Mouse (Mus musculus) Patski (cell line): ENCODE results near the gene Clcn7. TPM values are rescaled to one million over a fixed set of nuclear protein-coding genes. Genes with fewer than 3 reads are reported as not detected.

Experiments used
- ATAC-seq: fragments of 100-300 bp; one replicate; pipeline ENCODE4 v1.8.0; 2021
- CTCF ChIA-PET: fragments of 350-600 bp; sonication (Branson Sonifier 250); formaldehyde crosslinking; loops from one replicate; lab custom pipeline; 2022; ENCODE audit warnings: inconsistent platforms; lab: Charles Lee
- POLR2A ChIA-PET: fragments of 350-600 bp; sonication (Branson Sonifier 250); formaldehyde crosslinking; loops from one replicate; lab custom pipeline; 2022; ENCODE audit warnings: antibody characterized with exemption, inconsistent platforms; lab: Charles Lee
- DNase-seq: peaks from one replicate; pipeline ENCODE4 v3.0.0-alpha.2; 2011; ENCODE audit warnings: low read depth, low spot score
- H3K27me3 ChIP-seq: fragments of 371-371 bp; one replicate; pipeline ENCODE4 v1.5.1; 2021
- CTCF ChIP-seq: fragments of 100-300 bp; IDR thresholded peaks from one replicate; pipeline ENCODE4 v1.5.1; 2021
- in situ Hi-C: fragments of 300-500 bp; cut with MboI; formaldehyde crosslinking; loops from 3 replicates; pipeline ENCODE4 v1.11.1; 2018; ENCODE audit warnings: low pct_unique_long_range_greater_than_20kb, mixed read lengths
- polyA plus RNA-seq: library from polyadenylated mRNA; unstranded; gene quantifications from one replicate; pipeline ENCODE4 v1.2.3, GENCODE M21; 2021

Clcn7 gene
- polyA plus RNA-seq, 1 experiment from 2014 or later, result 47.5 TPM

DNA sequence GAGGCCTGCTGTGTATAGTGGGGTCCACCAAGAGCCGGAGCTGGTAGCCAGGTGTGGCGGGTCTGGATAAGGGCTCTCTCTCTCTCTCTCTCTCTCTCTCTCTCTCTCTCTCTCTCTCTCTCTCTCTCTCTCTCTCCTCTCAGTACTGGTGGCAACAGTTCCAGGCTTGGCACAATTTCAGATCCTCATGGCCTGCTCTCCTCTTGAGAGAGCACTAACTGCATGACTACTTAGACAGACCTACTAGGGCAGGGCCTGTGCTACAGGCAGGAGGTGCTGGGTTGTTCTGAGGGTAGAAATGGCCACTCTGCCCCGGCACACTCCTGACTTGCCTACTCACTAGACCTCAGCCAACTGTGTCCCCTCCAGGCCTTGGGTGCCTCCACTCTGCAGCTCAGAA, 39.4 kb downstream of the Clcn7 start:
- TF ChIP-seq CTCF, result no peak
- CTCF ChIA-PET, result no interaction called here

DNA sequence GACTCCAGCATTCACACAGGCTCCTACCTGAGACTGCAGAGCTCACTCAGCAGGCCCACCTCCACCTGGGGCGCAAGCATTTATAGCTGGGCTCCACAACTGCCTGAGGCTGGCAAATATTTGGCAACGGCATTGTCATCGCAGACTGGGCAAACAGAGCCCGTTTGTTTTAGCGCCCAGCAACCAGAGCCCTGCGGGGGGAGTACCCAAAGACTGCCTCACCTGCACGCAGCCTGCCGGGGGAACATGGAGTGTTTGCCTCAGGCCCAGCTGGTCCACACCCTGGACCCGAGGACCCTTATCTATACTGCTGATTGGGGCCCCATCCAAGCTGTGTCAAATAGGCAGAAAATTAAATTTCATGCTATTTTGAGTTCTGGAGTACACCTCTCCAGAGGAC, 42.2 kb downstream of the Clcn7 start, which contains the start of gene Gm38655:
Gene Gm38655 (minus strand): TSS at position 61 of the 400 bp plus-strand sequence.
- H3K27me3 ChIP-seq, result peaks cover 10% of the 10 kb centered on the region
- CTCF ChIA-PET, result no interaction called here
- TF ChIP-seq CTCF, result no peak
- in situ Hi-C loops, result no loop called here
- DNase-seq (no peak), ATAC-seq (no peak)
- POLR2A ChIA-PET, result interaction anchor here (1.3 kb wide), 1 partner anchor 22 kb away, joined by 5 read pairs; no protein-coding TSS in a partner anchor

More for the DNA sequence above, 39.4 kb downstream of the Clcn7 start:
- in situ Hi-C loops, result no loop called here
- H3K27me3 ChIP-seq, result peaks cover 7% of the 10 kb centered on the region
- ATAC-seq (no peak), DNase-seq (no peak)
- POLR2A ChIA-PET, result interaction anchor here (0.6 to 1.2 kb wide), 2 partner anchors 12 to 529 kb away, joined by 3 read pairs; partner anchors contain the start of gene BC003965

DNA sequence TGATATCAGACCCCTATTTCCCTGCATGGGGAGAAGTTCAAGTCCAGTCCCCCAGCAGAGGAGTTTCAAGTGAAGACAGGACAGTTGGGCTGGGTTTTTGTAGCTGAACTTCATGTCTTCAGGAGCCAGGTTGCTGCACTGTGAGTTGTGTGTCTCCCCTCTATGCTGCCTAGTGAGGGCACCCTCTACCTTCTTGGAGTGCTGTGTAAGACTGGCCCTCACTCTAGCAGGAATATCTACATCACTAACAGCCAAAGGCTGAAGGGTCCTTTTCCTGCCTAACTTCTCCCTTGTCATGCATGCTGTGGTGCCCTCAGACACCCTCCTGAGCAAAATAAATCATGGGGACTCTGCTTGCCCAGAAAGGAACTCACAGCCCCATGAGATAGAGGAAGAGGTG, 50.0 kb downstream of the Clcn7 start:
- no peak for ATAC-seq
- no peak for DNase-seq
- POLR2A ChIA-PET, result interaction anchor here (0.6 to 1.2 kb wide), 2 partner anchors 16 to 80 kb away, joined by 3 read pairs; no protein-coding TSS in a partner anchor
- CTCF ChIA-PET, result no interaction called here
- in situ Hi-C loops, result no loop called here
- TF ChIP-seq CTCF, result no peak
- H3K27me3 ChIP-seq, result peaks cover 6% of the 10 kb centered on the region

DNA sequence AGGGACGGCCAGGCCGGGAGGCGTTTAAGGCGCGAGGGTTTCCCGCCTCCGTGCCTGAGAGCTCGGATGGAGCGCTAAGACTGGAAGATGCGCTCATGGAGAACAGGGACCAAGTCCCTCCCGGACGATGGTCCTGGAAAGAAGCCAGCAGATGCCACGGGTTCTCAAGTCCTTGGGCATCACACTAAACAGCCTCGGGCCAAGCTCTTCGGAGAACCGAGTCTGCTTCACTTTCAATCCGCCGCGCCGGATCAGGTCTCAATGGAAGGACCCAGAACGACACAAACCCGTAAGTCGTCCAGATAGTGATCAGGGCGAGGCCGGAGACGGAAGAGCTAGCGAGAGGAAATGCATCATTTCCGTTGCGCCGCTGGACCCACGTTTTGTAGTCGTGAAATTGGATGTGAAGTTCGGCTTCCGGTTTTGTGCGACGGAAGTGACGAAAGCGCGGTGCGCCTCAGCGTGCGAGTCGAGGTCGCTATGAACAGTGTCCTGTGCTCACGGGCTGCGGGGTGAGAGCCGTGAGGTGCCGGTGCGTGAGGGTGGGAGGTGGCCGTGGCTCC, 51.0 kb downstream of the Clcn7 start, which contains the start of gene BC003965:
Gene BC003965 (plus strand): TSS at position 426 of the 563 bp plus-strand sequence.
- POLR2A ChIA-PET, result interaction anchor here (0.6 to 1.6 kb wide), 5 partner anchors 12 to 89 kb away, joined by 3 to 4 read pairs (median 4); no protein-coding TSS in a partner anchor
- ATAC-seq (peak; percentile 53), DNase-seq (peak; percentile 91)
- TF ChIP-seq CTCF, result no peak
- CTCF ChIA-PET, result interaction anchor here (0.7 to 1.1 kb wide), 2 partner anchors 21 to 90 kb away, joined by 3 read pairs; partner anchors contain the start of genes Ccdc154 and Ube2i
- peaks cover 6% of the 10 kb centered on the region for H3K27me3 ChIP-seq
- in situ Hi-C loops, result no loop called here

DNA sequence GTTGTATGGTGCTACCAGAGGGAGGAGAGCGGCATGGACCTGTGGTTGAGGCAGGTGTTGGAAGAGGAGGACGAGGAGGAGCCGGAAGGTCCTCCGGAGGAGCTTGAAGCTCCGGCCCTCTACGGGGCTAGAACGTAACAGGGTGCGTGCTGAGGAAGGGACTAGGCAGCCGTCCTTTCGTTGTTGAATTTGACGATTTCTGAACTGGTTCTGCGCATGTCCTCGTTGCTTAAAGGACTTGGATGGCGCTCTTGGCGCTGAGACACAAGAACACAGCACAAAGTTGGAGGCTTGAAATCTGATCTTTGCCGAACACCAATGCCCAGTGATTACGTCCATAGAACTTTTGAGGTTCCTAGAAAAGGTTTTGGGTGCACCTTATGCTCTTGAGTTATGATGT, 51.8 kb downstream of the Clcn7 start:
- DNase-seq (no peak), ATAC-seq (no peak)
- H3K27me3 ChIP-seq, result peaks cover 3% of the 10 kb centered on the region
- ChIA-PET CTCF (interaction anchor here (1.1 kb wide), 1 partner anchor 22 kb away, joined by 3 read pairs; the partner anchor contains the start of gene Ccdc154), POLR2A (interaction anchor here (1.6 kb wide), 1 partner anchor 57 kb away, joined by 4 read pairs; no protein-coding TSS in a partner anchor)
- in situ Hi-C loops, result no loop called here
- no peak for TF ChIP-seq CTCF

DNA sequence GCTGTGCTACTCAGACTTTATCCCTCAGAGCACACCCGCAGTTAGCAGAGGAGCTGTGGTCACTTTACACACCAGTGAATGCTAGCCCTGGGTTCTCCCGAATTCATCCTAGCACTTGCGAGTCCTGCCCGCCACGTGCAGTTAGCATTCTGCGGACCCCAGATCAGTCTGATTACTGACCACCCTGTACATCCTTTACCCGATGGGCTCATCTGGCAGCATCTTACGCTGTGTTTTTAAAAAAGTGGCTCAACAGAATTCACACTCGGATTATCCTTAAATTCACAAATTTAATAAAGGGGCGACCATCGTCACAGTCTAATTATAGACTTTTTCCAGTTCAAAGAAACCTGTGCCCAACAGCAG, 54.6 kb downstream of the Clcn7 start:
- ChIA-PET CTCF (no interaction called here), POLR2A (interaction anchor here (0.6 kb wide), 1 partner anchor 384 kb away, joined by 4 read pairs; no protein-coding TSS in a partner anchor)
- ATAC-seq (no peak), DNase-seq (no peak)
- H3K27me3 ChIP-seq, result no peaks in the 10 kb centered on the region
- in situ Hi-C loops, result no loop called here
- no peak for TF ChIP-seq CTCF

DNA sequence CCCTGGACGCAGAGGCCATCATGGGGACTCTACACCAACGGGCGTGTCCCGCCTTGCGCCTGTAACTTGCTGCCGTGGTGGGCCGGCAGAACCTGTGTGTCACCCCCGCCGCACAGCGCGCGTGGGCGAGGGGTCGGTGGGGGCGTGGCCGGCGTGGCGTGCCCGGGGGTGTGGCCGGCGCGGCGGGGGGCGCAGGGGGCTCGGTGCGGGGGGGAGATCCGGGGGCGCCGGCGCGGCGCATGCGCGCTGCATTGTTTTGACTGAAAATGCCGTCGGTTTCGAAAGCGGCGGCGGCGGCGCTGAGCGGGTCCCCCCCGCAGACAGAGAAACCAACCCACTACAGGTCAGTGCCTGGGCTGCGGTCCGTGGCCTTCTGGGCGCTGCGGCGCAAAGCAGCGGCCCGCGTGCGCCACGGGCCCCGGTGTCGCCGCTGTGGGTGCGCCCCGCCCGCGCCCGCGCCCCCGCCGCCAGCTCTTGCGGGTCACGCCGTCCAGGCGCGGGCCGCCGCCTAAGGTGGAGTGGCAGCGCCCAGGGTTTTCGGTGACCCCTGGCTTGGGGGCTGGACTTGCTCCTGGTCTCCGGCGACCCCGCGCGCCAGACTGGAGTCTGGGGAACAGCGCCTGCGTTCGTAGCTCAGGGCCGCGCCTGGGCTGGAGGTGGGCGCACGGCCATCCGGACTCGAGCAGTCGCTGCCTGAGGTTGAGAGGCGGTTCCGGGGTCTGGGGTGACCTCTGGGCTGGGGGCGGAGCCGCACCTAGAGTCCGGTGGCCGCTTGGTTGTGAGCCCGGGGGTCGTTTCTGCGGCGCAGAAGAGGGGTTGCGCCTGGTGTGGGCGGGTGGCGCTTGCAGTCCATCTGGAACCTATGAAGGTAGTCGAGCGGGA, 55.2 kb downstream of the Clcn7 start, which contains the start of gene Unkl:
Gene Unkl (plus strand): TSS at position 248 of the 882 bp plus-strand sequence.
- POLR2A ChIA-PET, result interaction anchor here (0.6 kb wide), 1 partner anchor 383 kb away, joined by 4 read pairs; no protein-coding TSS in a partner anchor
- TF ChIP-seq CTCF, result no peak
- H3K27me3 ChIP-seq, result no peaks in the 10 kb centered on the region
- peak; percentile 16 for ATAC-seq
- in situ Hi-C loops, result no loop called here
- DNase-seq, result no peak
- CTCF ChIA-PET, result no interaction called here

DNA sequence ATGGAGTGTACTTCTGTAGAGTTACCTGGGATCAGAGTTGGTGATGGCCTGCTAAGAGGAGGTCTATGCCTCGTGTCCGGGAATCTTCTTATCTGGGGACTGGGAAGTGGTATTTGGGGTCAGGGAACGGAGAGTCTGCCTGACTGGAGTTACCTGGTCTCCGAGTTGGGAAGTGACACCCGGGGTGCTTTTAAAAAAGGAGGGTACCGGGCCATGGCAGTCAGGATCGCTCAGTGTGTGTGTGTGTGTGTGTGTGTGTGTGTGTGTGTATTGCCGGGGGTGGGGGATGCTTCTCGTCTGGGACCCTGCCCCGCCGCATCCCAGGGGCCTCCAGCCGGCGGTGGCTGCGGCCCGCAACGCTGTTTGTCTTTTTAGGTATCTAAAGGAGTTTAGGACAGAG, 55.9 kb downstream of the Clcn7 start:
- no peak for ATAC-seq
- in situ Hi-C loops, result no loop called here
- no peaks in the 10 kb centered on the region for H3K27me3 ChIP-seq
- ChIA-PET CTCF (no interaction called here), POLR2A (no interaction called here)
- no peak for DNase-seq
- no peak for TF ChIP-seq CTCF

DNA sequence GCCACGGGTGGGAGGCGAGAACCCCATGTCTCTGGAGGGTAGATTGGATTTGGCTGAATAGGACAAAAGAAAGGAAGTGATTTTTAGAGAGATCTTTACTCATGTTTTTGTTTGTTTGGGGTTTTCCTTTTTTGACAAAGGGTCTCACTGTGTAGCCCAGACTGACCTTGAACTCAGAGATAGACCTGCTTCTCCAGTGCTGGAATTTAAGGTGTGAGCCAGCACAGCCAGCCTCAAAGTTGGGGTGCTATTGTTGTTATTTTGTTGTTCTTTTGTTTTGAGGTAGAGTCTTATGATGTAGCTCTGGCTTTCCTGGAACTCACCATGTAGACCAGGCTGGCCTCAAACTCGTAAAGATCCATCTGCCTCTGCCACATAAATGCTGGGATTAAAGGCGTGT, 69.2 kb downstream of the Clcn7 start:
- in situ Hi-C loops, result no loop called here
- TF ChIP-seq CTCF, result no peak
- ATAC-seq (no peak), DNase-seq (no peak)
- ChIA-PET POLR2A (no interaction called here), CTCF (no interaction called here)
- no peaks in the 10 kb centered on the region for H3K27me3 ChIP-seq

DNA sequence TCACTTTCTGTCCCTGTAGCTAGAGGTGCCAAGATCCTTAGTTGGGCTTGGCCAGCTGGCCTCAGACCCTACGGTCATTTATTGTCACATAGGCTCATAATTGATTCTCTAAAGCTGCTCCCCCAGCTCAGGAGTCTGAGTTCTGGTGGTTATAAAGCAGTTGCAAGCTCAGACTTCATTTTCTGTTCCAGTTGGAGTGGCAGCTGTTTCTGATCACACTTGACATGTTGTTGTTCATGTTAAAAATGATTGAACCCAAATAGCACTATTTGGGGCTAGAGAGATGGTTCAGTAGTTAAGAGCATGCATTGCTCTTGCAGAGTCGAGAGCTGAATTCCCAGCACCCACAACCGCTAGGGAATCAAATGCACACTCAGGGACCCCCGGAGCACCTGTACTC, 76.8 kb downstream of the Clcn7 start:
- ChIA-PET POLR2A (no interaction called here), CTCF (no interaction called here)
- in situ Hi-C loops, result no loop called here
- ATAC-seq (no peak), DNase-seq (no peak)
- TF ChIP-seq CTCF, result no peak
- H3K27me3 ChIP-seq, result no peaks in the 10 kb centered on the region
